Mouse (Mus musculus) myocyte (in vitro differentiated cells): ENCODE measurements around the gene Poldip2.

ENCODE experiments used
- MAX ChIP-seq: IDR thresholded peaks from one replicate; pipeline ENCODE4 v1.6.1; 2011; ENCODE audit warnings: low read depth, mild to moderate bottlenecking, control low read depth
- MYOG ChIP-seq, 3 experiments: IDR thresholded peaks; one replicate each; pipeline ENCODE4 v1.6.1; 2011; ENCODE audit warnings: control low read depth in 2 of 3, low read depth in 2 of 3, mild to moderate bottlenecking in 2 of 3; ENCODE audit not compliant: insufficient read length in 2 of 3, control insufficient read depth in 1 of 3, insufficient read depth in 1 of 3
- USF1 ChIP-seq: IDR thresholded peaks from one replicate; pipeline ENCODE4 v1.6.1; 2011; ENCODE audit warnings: low read depth, mild to moderate bottlenecking, control low read depth, moderate library complexity

DNA sequence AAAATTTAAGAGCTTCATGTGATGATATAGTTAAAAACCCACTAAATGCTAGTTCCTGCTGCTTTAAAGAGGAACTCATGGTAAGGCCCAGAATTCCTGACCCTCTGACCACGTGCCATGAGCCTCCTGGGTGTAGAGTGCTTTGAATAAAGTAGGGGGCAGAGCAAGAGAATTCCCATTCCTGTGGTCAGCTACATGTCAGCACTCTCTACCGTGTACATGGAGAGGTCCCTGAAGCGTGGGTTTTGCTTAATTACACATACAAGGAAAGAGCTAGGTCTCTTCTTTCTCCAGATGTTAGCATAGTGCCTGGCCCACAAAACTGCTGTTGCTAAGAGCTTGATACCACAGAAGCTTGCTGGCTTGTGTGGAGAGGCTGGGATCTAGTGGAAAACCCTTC is 6.6 kb upstream of the Poldip2 start:
- TF ChIP-seq USF1 = no peak
- no peak for TF ChIP-seq MAX
- TF ChIP-seq MYOG (IDR thresholded peaks at IDR 0.05; ENCODE audit: control insufficient read depth in 1 of 3, insufficient read depth in 1 of 3, insufficient read length in 2 of 3, low read depth in 2 of 3) = no peak
